Mouse (Mus musculus) left cerebral cortex, postnatal 25 days (tissue): ENCODE results near the gene Shroom3. TPM values are rescaled to one million over a fixed set of nuclear protein-coding genes. Genes with fewer than 3 reads are reported as not detected.

Experiments used
- DNase-seq, 2 experiments: peaks; one replicate each; pipeline ENCODE4 v3.0.0; 2022; ENCODE audit warnings: low spot score in 2 of 2, mixed read lengths in 1 of 2
- intact Hi-C: fragments of 180-260 bp; cut with DNase I; formaldehyde crosslinking; loops from one replicate; pipeline ENCODE4 v1.15.1; 2025
- total RNA-seq, 2 experiments: library from RNA; stranded (reverse); gene quantifications; 2 replicates each; pipeline ENCODE4 v1.2.3; 2021

The Shroom3 gene
- total RNA-seq, result 1 to 10 TPM; 4.4 to 4.9 TPM

DNA sequence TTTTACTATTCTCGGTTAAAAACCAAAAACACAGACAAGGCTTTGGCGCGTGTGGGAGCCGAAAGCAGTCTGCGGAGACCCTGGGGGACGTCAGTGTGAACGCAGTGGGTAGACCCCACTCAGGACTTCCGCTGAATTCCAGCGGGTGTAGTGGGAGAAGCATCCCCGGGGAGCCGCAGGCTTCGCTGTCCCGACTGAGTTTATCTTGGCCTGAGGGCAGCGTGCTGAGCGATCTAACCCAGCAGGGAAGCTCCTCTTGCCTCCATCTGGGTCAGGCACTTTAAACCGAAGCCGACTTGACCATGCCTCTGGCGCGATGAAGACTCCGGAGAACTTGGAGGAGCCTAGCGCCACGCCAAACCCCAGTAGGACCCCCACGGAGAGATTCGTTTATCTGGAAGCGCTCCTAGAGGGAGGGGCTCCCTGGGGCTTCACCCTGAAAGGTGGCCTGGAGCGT, at the start of gene Shroom3:
Shroom3 (plus strand) TSS at position 85 of the 457 bp plus-strand sequence.
- DNase-seq, result no peak
- intact Hi-C loops, result loop anchor here (5.0 to 10.0 kb wide), 2 partner anchors 269 to 641 kb away; no protein-coding TSS in a partner anchor

- DNase-seq, result no peak
- intact Hi-C loops, result no loop called here
Measured at GRCm38 (mm10) chr5:92633526-92633925, 49.7 kb upstream of the Shroom3 start.

DNA sequence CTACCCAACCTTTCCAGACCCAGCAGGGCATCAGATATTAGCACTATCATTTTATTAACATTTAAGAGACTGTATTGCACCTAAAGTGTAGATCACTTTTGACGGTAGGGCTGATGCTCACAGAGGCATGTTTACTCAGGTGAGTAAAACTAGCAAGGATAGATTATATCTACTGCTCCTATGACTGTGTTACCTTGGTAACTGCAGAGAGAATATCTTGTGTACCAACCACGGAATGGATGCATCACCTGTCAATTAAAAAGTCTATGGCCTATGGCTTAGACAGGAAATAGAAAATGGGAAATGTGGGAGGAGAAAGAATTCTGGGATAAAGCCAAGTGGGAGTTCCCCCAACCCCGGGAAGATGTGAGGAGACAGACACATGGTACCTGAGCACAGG, 48.3 kb upstream of the Shroom3 start:
- DNase-seq, result no peak
- intact Hi-C loops, result no loop called here

GRCm38 (mm10) chr5:92635891-92636290, 47.3 kb upstream of the Shroom3 start:
- intact Hi-C loops, result no loop called here
- DNase-seq, result no peak

- intact Hi-C loops, result no loop called here
Measured at GRCm38 (mm10) chr5:92640861-92641260, 42.4 kb upstream of the Shroom3 start.

GRCm38 (mm10) chr5:92656256-92656655, 27.0 kb upstream of the Shroom3 start:
- intact Hi-C loops, result loop anchor here (2.0 to 10.0 kb wide), 2 partner anchors 151 to 341 kb away; partner anchors contain the start of gene Sdad1

More at GRCm38 (mm10) chr5:92640861-92641260, 42.4 kb upstream of the Shroom3 start:
- no peak for DNase-seq

DNA sequence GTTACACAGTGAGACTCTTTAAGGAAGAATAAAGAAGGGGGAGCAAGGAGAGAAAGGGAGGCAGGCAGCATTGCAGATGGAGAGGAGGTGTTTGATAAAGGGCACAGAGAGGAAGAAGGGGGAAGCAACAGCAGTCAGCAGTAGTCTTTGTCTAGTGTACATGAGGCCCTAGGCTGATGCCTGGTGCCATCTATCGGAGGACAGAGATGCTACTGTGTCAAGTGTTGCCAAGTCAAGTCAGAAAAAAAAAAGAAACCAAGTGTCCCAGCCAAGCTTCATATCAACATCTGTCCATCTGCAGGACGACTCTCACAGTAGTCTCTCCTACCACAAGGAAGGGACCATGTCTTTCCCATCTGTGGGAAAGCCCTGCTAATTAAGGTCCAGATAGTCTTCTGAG, 18.9 kb upstream of the Shroom3 start:
- DNase-seq, result no peak
- intact Hi-C loops, result no loop called here

More at GRCm38 (mm10) chr5:92656256-92656655, 27.0 kb upstream of the Shroom3 start:
- DNase-seq, result peak; percentile 68 to 82

- intact Hi-C loops, result no loop called here
- no peak for DNase-seq
Measured at GRCm38 (mm10) chr5:92666860-92667259, 16.4 kb upstream of the Shroom3 start.

DNA sequence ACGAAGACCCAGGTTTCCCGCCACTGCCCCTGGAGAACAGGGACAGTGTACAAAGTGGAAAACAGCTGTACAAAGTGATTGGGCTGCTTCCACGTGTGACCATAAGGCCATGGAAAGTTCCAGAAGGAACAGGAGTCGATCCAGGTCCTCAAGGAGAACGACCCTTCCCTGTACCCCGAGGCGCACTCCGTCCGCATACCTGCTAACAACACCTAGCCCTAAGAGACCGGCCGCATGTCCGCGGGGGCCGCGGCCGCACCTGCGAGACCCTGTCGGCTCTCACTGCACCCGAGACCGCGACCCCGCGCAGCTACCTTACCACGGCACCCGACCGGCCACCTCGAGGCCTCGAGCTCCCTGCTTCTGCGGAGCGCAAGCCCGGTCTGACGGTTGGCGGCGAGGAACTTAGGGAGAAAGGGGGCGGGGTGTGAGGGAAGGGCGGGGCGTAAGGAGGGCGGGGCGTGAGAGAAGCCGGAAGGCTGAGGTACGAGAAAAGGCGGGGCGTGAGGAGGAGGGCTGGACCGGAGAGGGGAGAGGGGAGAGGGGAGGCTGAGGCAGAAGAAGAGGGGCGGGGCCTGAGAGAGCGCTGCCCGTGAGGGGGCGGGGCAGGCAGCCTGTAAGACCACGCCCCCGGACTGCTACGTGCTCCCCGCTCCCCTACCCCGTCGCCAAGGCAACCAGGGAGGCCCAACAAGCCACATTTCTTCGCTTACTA, 8.2 kb upstream of the Shroom3 start, which contains the start of gene Ccdc158:
Ccdc158 (minus strand) TSS at position 413 of the 715 bp plus-strand sequence.
- intact Hi-C loops, result loop anchor here (5.0 to 10.0 kb wide), 2 partner anchors 487 to 590 kb away; partner anchors contain the start of gene Ccng2
- DNase-seq, result peak; percentile 45 to 47

DNA sequence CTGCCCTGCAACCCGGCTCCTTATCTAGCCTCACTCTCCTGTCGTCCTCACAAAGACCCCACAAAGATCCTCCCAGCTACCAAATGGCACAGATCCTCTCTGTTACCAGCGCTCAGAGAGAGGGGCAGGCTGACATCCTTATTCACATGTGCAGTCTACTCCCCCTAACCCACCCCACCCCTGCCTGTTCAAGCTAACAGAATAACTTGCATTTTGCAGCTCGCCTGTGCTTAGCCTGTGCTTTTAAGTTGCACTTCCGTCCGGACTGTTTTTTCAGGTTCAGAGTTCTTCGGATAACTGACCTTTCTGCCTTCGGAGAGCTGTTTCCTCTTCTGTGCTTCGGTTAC, 7.7 kb upstream of the Shroom3 start:
- DNase-seq, result no peak
- intact Hi-C loops, result loop anchor here (5.0 to 10.0 kb wide), 2 partner anchors 487 to 589 kb away; partner anchors contain the start of gene Ccng2

- peak; percentile 41 to 73 for DNase-seq
- intact Hi-C loops, result loop anchor here (1.0 to 10.0 kb wide), 3 partner anchors 47 to 585 kb away; partner anchors contain the start of gene Ccng2
Measured at GRCm38 (mm10) chr5:92679441-92679840, 3.8 kb upstream of the Shroom3 start.

DNA sequence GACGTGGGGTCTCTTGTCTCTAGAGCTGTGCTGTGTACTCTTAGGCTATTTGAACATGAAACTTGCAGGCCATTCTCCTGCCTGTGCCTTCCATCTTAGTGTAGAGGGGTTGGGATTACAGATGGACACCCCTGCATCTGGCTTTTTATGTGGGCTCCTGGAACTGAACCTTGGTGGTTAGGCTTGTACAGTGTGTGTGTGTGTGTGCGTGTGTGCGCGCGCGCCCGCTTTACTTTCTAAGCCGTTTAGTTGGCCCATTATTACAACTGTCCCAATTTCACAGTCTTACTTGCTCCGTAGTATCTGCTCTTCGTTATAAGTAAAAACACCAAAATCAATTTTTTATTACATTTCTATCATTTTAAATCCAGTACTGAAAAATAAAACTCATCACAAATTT, 1.4 kb upstream of the Shroom3 start:
- intact Hi-C loops, result loop anchor here (5.0 to 10.0 kb wide), 2 partner anchors 270 to 643 kb away; no protein-coding TSS in a partner anchor

GRCm38 (mm10) chr5:92682621-92683348, 450 bp upstream of the Shroom3 start:
- intact Hi-C loops, result loop anchor here (5.0 to 10.0 kb wide), 2 partner anchors 270 to 642 kb away; no protein-coding TSS in a partner anchor
- no peak for DNase-seq

More for the DNA sequence above, 1.4 kb upstream of the Shroom3 start:
- DNase-seq, result no peak

DNA sequence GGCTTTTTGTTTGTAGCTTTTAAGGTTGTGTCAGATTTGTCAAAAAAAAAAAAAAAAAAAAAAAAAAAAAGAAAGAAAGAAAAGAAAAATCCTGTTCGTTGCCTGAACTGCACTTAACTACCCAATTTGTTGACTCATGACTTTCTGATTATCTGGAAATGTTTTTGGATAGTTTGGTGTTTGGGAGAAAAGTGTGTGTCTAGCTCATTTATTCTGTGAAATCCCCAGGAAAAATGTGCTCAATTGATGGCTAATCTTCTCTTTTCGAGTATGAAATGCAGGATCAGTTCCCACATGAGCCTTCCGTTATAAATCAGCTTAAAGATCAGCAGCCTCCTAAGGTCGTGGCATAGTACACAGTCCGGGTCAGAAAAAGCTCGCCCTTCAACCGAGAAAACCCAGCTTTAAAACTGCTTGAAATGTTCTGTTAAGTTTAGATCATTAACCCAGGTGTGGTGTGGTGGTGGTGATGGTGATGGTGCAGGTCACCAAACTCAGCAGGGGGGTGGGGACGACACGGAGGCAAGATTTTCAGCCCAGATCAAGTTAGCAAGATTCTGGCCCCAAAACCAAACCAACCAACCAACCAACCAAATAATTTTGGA, 738 bp downstream of the Shroom3 start:
- intact Hi-C loops, result loop anchor here (5.0 to 10.0 kb wide), 2 partner anchors 268 to 641 kb away; no protein-coding TSS in a partner anchor
- no peak for DNase-seq

- DNase-seq, result no peak
Measured at GRCm38 (mm10) chr5:92684715-92685460, 1.7 kb downstream of the Shroom3 start.

DNA sequence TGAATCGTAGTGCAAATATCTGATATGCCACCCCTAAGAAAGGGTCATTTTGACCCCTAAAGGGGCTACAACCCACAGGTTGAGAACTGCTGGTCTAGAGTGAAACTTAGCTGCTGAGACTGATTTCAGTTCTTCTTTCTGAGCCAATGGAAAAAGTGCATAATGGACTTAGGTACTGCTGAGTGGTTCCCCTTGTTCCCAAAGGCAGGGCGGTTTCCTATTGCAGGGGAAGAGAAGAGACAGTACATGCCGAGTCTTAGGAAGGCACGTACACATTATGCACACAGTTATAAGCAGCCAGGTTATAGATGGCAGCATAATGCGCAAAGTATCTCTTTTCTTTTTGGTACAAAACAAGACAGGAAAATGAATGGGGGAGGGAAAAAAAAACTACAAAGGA, 4.9 kb downstream of the Shroom3 start:
- no peak for DNase-seq
- intact Hi-C loops, result loop anchor here (10.0 kb wide), 1 partner anchor 637 kb away; no protein-coding TSS in a partner anchor

More at GRCm38 (mm10) chr5:92684715-92685460, 1.7 kb downstream of the Shroom3 start:
- intact Hi-C loops, result loop anchor here (5.0 to 10.0 kb wide), 2 partner anchors 267 to 640 kb away; no protein-coding TSS in a partner anchor

GRCm38 (mm10) chr5:92688569-92688968, 5.3 kb downstream of the Shroom3 start:
- no peak for DNase-seq
- intact Hi-C loops, result loop anchor here (10.0 kb wide), 1 partner anchor 636 kb away; no protein-coding TSS in a partner anchor

DNA sequence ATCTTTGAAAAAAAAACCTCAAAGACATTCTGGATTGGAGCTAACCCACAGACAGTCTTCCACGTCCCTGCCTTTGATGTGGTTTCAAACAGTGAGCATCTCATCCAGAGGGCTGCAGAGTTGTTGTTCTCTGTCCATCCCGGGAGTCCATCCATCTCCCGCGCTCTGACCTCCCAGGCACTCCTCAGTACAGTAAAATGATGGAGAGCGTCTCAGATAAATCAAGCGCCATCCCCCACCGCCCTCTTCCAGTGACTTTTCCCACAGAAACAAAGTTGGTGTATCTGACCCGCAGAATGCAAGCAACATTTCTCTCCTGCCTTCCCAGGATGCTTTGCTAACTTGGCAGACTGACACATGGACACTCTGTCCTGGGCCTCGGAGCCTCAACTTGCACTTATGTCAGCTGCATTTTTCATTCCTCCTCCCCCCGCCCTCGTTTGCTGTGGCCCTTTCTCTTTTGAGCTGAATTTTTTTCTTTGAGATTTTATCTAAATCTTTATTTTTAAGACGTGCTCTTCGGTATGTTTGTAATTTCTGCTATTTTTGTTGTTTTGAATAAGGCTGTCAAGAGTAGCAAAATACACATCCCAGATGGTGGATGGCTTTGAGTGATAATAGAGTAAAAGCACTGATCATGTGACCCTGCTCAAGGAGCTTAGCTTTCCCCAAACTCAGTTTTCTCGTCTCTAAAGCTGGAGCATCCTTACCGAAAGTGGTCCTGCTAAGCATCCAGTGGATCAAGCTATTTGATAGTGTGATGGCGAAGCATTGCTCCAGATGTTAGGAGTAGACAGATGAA, 9.2 kb downstream of the Shroom3 start:
- no peak for DNase-seq
- intact Hi-C loops, result no loop called here
